Mouse (Mus musculus) left cerebral cortex, postnatal 36 days (tissue): ENCODE data around the gene Zfp212. TPM values are rescaled to one million over a fixed set of nuclear protein-coding genes. Genes with fewer than 3 reads are reported as not detected.
A peak's percentile ranks its signal among the peaks of the same experiment; 100 is the strongest.

Experiments
- DNase-seq, 2 experiments: peaks; one replicate each; pipeline ENCODE4 v3.0.0; 2021 to 2022; ENCODE audit warnings: low spot score in 2 of 2, mixed read lengths in 1 of 2
- intact Hi-C: fragments of 180-260 bp; cut with DNase I; formaldehyde crosslinking; loops from one replicate; pipeline ENCODE4 v1.15.1; 2025
- total RNA-seq, 2 experiments: library from RNA; stranded (reverse); gene quantifications; 2 replicates each; pipeline ENCODE4 v1.2.3; 2021

Gene Zfp212
- 10 to 100 TPM; 16.6 to 19.5 TPM for total RNA-seq

DNA sequence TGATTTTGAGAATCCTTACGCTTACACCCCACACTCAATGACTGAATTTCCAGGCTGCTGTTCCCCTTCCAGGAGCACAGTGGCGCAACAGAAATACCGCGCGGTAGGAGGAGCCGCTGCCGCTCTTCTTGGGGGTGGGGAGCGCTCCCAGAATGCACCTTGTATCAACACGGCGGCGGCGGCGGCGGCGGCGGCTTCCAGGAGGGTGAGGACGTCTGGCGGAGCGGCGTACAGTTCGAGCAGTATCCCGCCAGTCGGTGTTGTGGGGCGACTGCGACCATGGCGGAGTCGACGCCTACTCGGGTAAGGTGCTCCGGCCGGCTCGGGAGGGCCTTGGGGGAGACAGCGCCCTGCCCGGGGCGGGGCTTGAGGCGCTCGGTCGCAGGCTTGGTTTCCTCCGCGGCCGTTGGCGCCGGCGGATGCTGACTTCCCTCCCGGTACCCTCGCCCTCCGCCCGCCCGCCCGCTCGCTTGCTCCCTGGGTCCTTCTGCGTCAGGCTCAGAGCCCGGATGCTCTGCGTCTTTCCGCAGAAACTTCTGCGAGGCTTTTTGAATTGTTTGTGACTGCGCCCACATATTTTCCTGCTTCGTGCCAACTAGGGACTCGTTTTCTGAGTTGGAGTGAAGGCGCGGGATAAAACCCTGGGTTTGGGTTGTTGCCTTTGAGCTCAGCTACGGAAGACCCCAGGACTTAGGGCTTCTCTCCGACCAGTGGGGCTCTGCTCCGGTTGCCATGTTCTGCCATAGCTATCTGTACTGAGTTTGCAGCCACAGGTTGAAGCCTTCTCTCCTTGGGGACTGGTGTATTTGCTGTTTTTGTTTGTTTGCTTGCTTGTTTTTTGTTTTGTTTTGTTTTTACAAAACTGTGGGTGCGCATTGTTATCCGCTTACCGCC lies at the start of gene Zfp212:
TSS of gene Zfp212 (plus strand) at position 30 of the 894 bp plus-strand sequence.
- DNase-seq, result peak; percentile 89 to 91
- intact Hi-C loops, result loop anchor here (5.0 kb wide), 1 partner anchor 43 kb away; the partner anchor contains the start of gene Zfp282

GRCm38 (mm10) chr6:47872266-47872665 lies 48.0 kb upstream of the Zfp212 start:
- no peak for DNase-seq
- intact Hi-C loops, result no loop called here

- DNase-seq, result no peak
- intact Hi-C loops, result loop anchor here (5.0 kb wide), 2 partner anchors 40 to 45 kb away; partner anchors contain the start of genes Zfp212 and Zfp398
Observed at GRCm38 (mm10) chr6:47877058-47877457, 43.2 kb upstream of the Zfp212 start, which contains the start of gene Zfp282. TSS of gene Zfp282 (plus strand) at chr6:47877204.

DNA sequence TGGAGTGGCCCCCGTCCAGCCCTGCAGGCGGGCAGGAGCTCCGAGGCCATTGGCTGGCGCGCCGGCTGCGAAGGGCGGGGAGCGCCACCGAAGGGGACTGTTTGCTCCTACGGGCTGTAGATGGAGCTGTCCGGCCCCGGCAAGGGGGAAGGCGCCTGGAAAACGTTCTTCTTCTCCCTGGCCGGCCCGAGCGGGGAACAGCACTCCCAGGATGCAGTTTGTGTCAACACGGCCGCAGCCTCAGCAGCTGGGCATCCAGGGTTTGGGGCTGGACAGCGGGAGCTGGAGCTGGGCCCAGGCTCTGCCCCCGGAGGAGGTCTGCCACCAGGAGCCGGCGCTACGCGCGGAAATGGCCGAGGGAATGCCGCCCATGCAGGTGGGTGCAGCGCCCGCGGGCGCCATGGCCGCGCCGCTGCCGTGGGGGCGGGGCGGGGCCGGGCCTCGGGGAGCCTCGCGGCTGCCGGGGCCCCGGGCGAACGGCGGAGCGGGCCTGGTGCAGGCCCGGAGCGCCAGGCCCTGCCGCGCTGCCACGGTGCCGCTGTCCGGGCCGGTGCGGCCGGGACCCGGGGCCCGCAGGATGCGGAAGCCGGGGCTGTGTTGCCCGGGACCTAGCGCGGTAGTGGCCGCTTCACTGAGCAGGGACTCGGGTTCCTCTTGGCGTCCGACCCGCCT lies 42.7 kb upstream of the Zfp212 start:
- peak; percentile 92 to 93 for DNase-seq
- intact Hi-C loops, result loop anchor here (5.0 kb wide), 2 partner anchors 40 to 45 kb away; partner anchors contain the start of genes Zfp212 and Zfp398

- no peak for DNase-seq
- intact Hi-C loops, result loop anchor here (5.0 kb wide), 2 partner anchors 41 to 44 kb away; partner anchors contain the start of genes Zfp212 and Zfp398
Observed at GRCm38 (mm10) chr6:47878133-47878514, 42.2 kb upstream of the Zfp212 start.

DNA sequence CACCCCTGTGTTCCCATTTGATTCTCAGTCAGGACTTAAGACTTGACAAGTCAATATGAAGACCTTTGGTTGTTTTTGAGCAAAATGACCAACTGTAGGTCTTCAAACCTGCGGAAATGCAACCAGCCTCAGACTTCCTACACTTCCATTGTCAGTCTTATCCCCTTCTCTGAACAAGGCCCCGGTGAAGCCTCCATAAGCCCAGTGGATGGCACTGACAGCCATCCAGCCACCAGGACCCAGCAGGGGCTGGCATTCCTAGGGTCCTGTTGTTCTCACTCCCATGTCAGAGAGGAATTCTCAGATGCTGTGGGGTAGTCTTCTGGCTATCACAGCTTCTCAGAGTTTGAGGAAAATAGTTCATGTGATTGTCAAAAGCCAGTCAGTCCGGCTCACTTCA lies 41.7 kb upstream of the Zfp212 start:
- DNase-seq, result no peak
- intact Hi-C loops, result loop anchor here (5.0 kb wide), 2 partner anchors 41 to 44 kb away; partner anchors contain the start of genes Zfp212 and Zfp398

GRCm38 (mm10) chr6:47879049-47879716 lies 41.1 kb upstream of the Zfp212 start:
- intact Hi-C loops, result loop anchor here (5.0 kb wide), 2 partner anchors 42 to 43 kb away; partner anchors contain the start of genes Zfp212 and Zfp398
- no peak for DNase-seq

DNA sequence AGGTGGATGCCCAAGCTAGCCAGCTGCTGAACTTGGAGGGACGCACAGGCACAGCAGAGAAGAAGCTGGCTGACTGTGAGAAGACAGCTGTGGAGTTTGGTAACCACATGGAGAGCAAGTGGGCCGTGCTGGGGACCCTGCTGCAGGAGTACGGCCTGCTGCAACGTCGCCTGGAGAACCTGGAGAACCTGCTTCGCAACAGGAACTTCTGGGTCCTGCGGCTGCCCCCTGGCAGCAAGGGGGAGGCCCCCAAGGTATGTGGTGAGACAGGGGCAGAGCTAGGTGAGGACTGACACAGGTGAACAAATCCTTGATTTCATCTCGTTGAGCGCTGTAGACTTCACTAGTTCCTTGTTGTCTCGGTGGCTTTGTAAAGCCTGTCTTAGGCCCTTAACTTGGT lies 40.1 kb upstream of the Zfp212 start:
- intact Hi-C loops, result no loop called here
- DNase-seq, result no peak

DNA sequence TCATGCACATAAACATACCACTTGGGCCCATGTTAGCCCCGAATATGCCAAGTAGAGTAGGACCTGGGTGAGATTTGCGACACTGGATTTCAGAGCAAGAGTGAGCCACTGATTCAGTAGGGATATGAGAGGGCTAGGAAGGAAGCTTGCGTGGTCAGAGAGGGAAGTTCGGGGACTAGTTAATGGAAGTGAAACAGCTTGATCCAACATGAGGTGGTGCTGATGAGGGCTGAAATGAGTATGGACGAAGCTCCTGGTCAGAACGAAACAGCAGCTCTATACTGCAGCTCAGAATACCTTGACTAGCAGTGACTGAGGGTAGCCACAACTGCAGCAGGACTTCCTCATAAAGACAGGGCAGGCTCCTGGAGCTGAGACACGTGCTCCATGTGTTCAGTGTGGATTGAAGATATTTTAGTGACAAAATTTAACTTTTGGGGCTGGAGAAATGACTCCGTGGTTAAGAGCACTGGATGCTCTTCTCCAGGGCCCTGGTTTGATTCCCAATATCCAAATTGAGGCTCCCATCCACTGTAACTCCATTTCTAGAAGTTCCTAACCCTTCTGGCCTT lies 31.4 kb upstream of the Zfp212 start:
- no peak for DNase-seq
- intact Hi-C loops, result no loop called here

DNA sequence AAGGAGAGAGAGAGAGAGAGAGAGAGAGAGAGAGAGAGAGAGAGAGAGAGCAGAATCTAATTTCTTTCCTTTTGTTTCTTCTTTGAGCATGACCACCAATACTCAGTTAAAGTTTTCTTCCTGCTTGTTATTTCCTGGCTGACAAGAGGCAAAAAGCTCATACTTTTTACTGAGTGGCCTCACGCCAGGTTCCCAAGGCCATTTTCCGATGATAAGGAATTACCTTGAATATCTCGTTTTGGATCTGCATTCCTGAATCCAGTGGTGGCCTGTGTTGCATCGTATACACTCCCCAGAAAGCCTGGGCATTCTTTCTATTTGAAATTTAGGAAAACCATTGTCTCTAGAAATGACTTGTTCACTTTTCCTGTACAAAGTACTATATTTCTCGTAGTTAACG lies 20.9 kb upstream of the Zfp212 start:
- intact Hi-C loops, result no loop called here
- no peak for DNase-seq

- intact Hi-C loops, result no loop called here
- no peak for DNase-seq
Observed at GRCm38 (mm10) chr6:47903587-47903986, 16.7 kb upstream of the Zfp212 start.

GRCm38 (mm10) chr6:47904361-47904760 lies 15.9 kb upstream of the Zfp212 start:
- intact Hi-C loops, result no loop called here
- no peak for DNase-seq

- no peak for DNase-seq
- intact Hi-C loops, result no loop called here
Observed at GRCm38 (mm10) chr6:47904917-47905695, 15.2 kb upstream of the Zfp212 start.

DNA sequence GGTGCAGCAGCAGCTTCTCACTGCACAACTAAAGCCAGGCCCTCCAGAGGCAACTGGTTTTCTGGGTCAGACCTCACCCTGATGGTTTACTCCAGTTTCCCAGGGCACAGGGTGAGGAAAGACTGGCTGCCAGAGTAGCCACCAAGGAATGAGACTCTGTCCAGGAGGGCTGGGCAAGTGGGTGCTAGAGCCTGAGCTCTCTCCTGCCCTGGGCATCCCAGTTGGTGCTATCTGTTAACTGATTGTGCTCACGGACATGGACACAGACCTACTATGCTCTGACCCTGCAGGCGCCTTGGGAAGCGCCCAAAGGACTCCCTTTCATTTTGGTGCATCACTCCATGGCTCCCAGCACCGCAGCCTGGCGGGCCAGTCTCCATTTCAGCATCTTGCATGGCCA lies 13.9 kb upstream of the Zfp212 start:
- intact Hi-C loops, result no loop called here
- DNase-seq, result no peak

GRCm38 (mm10) chr6:47909007-47909406 lies 11.3 kb upstream of the Zfp212 start:
- intact Hi-C loops, result no loop called here
- DNase-seq, result no peak

DNA sequence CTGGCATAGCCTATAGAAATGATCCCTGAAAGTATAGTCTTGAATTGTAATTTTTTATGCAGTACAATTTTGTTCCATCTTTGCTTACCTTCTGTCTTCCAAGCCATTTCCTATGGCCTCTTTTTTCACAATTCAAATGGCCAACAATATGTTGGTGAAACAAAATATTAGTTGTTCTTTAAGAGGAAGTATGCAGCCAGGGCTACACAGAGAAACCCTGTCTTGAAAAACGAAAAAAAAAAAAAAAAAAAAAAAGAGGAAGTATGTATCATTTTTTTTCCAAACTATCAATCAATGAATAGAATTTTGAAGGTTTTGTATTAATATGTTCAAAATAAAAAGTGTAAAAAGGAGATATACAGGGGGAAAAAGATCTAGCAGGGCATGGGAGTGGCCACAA lies 8.6 kb upstream of the Zfp212 start:
- intact Hi-C loops, result no loop called here
- no peak for DNase-seq

DNA sequence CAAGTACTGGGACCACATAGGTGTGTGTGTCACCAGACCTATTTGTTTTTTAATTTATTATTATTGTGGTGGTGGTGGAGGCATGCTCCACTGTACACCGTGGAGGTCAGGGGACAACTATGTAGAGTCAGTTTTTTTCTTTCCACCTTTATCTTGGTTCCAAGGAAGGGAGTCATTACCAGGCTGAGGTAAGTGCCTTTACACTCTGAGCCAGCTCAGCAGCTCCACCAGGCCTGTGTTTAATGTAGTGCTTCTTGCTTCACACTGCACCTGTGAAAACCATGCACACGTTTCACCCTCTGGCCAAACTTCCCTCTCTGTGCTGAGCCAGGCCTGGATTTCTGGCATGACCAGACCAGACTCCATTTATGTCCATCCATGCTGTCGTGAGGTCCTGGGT lies 7.3 kb upstream of the Zfp212 start:
- intact Hi-C loops, result no loop called here
- DNase-seq, result no peak

DNA sequence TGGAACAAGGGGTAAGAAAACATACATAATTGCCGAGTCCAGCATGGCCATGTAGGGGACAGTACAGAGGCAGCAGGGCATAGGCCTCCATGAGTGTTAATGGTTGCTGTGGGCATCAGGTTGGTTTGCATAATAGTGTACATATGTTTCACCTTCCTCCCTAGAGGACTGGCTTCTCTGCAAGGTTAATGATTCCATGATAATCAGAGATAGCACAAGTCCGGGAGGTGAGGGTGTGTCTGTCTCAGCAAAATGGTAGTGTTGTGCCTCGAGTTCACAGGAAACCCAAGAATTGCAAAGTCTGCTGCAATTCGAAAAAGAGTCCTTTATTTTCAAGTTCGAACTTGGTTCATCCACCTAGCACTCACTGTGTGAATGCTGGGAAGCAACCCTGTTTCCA lies 3.2 kb upstream of the Zfp212 start:
- intact Hi-C loops, result no loop called here
- no peak for DNase-seq

DNA sequence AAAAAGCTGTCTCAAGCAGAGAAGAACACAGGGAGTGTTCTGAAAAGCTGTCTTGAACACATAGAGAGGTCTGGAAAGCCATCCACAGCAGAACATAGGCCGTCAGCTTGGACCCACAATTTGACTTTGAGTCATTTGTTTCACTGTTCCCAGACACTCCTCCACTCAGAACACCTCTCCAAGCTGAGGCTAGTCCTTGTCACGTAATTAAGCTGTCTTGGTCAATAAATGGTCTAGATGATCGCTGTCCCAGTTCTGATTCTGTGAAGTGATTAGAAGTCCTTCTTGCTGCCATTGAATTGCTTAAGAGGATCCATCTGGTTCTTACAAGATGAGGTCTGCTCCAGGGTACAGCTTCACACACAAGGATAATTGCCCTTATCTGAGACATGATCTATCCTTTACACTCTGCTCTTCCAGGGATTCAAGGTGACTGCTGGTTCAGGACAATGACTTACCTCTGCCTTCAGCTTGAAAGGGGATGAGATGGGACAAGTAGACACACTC lies 1.5 kb upstream of the Zfp212 start:
- no peak for DNase-seq
- intact Hi-C loops, result no loop called here
